Mouse (Mus musculus) heart, postnatal 0 days (tissue): ENCODE measurements at regions not wholly inside any gene's neighbourhood (a gene's known extent, or its start where the extent isn't known, plus 50 kb on each side); places are given as distances from the start of the nearest gene placed in this dataset.
A peak's percentile ranks its signal among the peaks of the same experiment; 100 is the strongest.

Experiments used
- ATAC-seq: fragments of 200-750 bp; cut with Nextera tagmentation; 2 replicates; pipeline ENCODE4 v1.8.0; 2017; ENCODE audit warnings: low read depth, moderate number of reproducible peaks, moderate library complexity; ENCODE audit not compliant: insufficient read depth
- DNase-seq: peaks from one replicate; pipeline ENCODE4 v3.0.0-alpha.2; 2016; ENCODE audit warnings: low spot score
- H3K27ac ChIP-seq: fragments of 300-500 bp; sonication (generic); 2 replicates; pipeline ENCODE4 v1.5.1; 2014; ENCODE audit warnings: low read depth, mild to moderate bottlenecking
- H3K27me3 ChIP-seq: fragments of 300-500 bp; sonication (generic); 2 replicates; pipeline ENCODE4 v1.6.1; 2014; ENCODE audit warnings: low read length, mixed read lengths; ENCODE audit not compliant: control insufficient read depth, insufficient read depth
- H3K36me3 ChIP-seq: fragments of 300-500 bp; sonication (generic); replicated peaks from 2 replicates; pipeline ENCODE4 v1.6.1; 2014; ENCODE audit warnings: low read length, mixed read lengths; ENCODE audit not compliant: control insufficient read depth, insufficient read depth
- H3K4me1 ChIP-seq: fragments of 300-500 bp; sonication (generic); 2 replicates; pipeline ENCODE4 v1.6.1; 2014; ENCODE audit warnings: antibody characterized with exemption; ENCODE audit not compliant: control insufficient read depth, insufficient read depth
- H3K4me2 ChIP-seq: fragments of 300-500 bp; sonication (generic); 2 replicates; pipeline ENCODE4 v1.6.1; 2014; ENCODE audit warnings: low read depth, mild to moderate bottlenecking, low read length, moderate library complexity
- H3K4me3 ChIP-seq: fragments of 300-500 bp; sonication (generic); 2 replicates; pipeline ENCODE4 v1.5.1; 2014; ENCODE audit warnings: low read depth, low read length
- H3K9ac ChIP-seq: fragments of 300-500 bp; sonication (generic); replicated peaks from 2 replicates; pipeline ENCODE4 v1.6.1; 2014; ENCODE audit warnings: low read depth, low read length, mixed read lengths
- H3K9me3 ChIP-seq: fragments of 300-500 bp; sonication (generic); replicated peaks from 2 replicates; pipeline ENCODE4 v1.6.1; 2016; ENCODE audit warnings: low read length; ENCODE audit not compliant: control insufficient read depth
- CTCF ChIP-seq: IDR thresholded peaks from 2 replicates; pipeline ENCODE4 v1.5.1; 2016; ENCODE audit warnings: antibody characterized with exemption, control low read depth, low read depth
- EP300 ChIP-seq: IDR thresholded peaks from 2 replicates; pipeline ENCODE4 v1.6.1; 2016; ENCODE audit warnings: antibody characterized with exemption, low read depth
- WGBS: fragments of 180-500 bp; shearing (Covaris S2); extraction: QIAGEN DNeasy Blood & Tissue Kit; methylation state at CpG from one replicate; pipeline ENCODE4 v1.1.7; 2014; 5-methylcytosine and 5-hydroxymethylcytosine counted together

DNA sequence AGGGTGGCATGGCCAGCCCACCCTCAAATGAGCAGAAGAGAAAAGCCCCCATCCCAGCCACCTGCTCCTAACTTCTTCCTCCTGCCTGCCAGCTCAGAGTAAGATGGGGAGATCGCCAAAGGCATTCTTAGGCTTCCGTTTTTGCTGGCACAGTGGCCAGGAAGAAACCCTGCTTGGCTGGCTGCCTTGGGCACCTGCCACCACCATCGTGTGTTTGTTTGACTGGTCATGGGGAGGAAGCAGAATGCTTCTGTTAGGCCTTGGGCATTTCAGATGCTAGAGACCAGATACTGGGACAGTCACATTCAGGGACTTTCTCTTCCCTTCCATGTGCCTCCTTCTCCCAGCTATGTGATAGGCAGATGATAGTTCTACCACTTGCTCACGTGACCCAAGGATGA, 1283.7 kb upstream of the A1bg start:
- Histone ChIP-seq H3K36me3 (no peaks in the 10 kb centered on the region), H3K4me2 (no peak overlapping the region), H3K4me3 (no peak overlapping the region), H3K27ac (no peak overlapping the region), H3K27me3 (no peaks in the 10 kb centered on the region), H3K4me1 (peaks cover 8% of the 10 kb centered on the region; the same call in 1 of the 2 replicates), H3K9ac (no peak overlapping the region), H3K9me3 (no peaks in the 10 kb centered on the region; the same call in 1 of the 2 replicates)
- no peak for DNase-seq
- ATAC-seq, result no peak
- 35% methylated on average over 4 of the region's 4 CpGs for WGBS
- TF ChIP-seq CTCF, result no peak
- no peak for TF ChIP-seq EP300

DNA sequence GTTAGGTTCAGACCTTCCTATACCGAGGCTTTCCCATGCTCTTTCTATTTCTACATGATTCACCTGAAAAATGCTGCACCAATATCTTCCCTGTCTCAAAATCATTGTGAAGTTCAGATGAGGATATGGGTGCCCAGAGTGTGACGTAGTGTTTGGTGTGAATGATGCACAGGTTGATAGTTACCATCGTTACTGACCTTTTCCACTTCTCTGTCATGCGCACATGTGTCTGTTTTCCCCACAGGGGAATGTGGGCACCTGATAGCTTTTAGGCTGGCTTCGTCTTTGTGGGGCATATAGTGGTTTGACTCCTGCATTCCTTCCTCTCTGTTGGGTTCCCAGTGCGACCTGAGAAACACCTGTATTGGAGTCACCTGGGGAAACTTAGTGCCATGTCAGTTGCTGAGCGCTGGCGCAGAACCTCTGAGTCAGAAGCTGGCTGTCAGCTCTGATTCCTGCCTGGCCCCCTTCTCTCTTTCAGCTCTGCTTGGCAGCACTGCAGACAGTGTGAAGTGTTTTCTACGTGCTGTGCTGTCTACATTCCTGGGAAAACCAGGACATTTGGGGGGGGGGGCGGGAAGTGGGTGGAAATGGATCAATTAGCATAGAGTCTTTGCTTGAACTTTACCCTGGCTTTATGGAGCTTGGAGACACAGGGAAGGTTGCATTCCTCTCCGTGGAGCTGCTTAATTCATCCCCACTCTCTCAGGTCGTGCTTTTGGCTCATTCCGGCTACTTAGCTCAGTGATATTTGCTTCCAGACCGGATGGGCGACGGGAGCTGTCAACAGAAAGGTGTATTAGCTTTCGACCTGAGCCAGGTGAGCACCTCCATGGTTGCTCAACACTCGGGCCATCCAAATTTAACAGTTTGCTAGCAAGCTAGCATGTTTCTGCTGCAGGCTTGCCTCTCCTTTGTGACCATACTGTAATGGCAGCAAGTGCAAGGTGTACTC, 1281.4 kb upstream of the A1bg start:
- H3K4me2 ChIP-seq, result no peak overlapping the region
- peak; percentile 60 for DNase-seq
- no peaks in the 10 kb centered on the region for H3K36me3 ChIP-seq
- H3K27ac ChIP-seq, result no peak overlapping the region
- WGBS, result 54% methylated on average over 18 of the region's 18 CpGs
- no peaks in the 10 kb centered on the region; the same call in 1 of the 2 replicates for H3K9me3 ChIP-seq
- H3K4me1 ChIP-seq, result peaks cover 8% of the 10 kb centered on the region; the same call in 1 of the 2 replicates
- no peak overlapping the region for H3K4me3 ChIP-seq
- no peaks in the 10 kb centered on the region for H3K27me3 ChIP-seq
- peak; percentile 80 for ATAC-seq
- no peak overlapping the region for H3K9ac ChIP-seq
- TF ChIP-seq EP300 (no peak), CTCF (no peak)

GRCm38 (mm10) chr15:62202781-62203375, 1280.1 kb upstream of the A1bg start:
- H3K27ac ChIP-seq, result no peak overlapping the region
- 65% methylated on average over 10 of the region's 10 CpGs for WGBS

DNA sequence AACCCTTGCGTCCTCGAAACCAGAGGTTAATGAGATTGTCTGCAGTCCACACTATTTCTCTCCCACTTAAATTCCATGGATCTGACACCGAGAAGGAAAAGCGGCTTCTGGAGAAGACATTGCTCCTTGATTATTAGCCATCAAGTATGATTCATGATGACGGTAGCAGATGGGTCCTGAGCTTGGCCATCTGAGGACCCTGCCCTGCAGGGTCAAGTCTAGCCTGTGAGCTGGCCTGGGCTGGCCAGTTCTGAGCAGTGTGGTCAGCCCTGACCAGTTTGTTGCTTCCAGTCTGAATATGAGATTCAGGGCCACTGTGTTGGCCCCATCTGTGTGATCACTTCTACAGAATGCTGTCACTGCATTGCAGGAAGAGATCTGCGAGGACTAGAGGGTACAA, 1275.9 kb upstream of the A1bg start:
- Histone ChIP-seq H3K36me3 (no peaks in the 10 kb centered on the region), H3K9ac (no peak overlapping the region), H3K27me3 (no peaks in the 10 kb centered on the region), H3K4me3 (no peak overlapping the region), H3K27ac (no peak overlapping the region), H3K9me3 (no peaks in the 10 kb centered on the region; the same call in 1 of the 2 replicates), H3K4me1 (peaks cover 5% of the 10 kb centered on the region), H3K4me2 (no peak overlapping the region)
- no peak for TF ChIP-seq CTCF
- no peak for TF ChIP-seq EP300
- WGBS, result 86% methylated on average over 6 of the region's 6 CpGs
- DNase-seq (no peak), ATAC-seq (no peak)

More at GRCm38 (mm10) chr15:62202781-62203375, 1280.1 kb upstream of the A1bg start:
- H3K4me1 ChIP-seq, result peaks cover 8% of the 10 kb centered on the region; the same call in 1 of the 2 replicates
- no peak for DNase-seq
- H3K27me3 ChIP-seq, result no peaks in the 10 kb centered on the region
- ATAC-seq, result peak; percentile 24; the same call in 1 of the 2 replicates
- no peak for TF ChIP-seq EP300
- TF ChIP-seq CTCF, result no peak
- H3K9me3 ChIP-seq, result no peaks in the 10 kb centered on the region; the same call in 1 of the 2 replicates
- H3K36me3 ChIP-seq, result no peaks in the 10 kb centered on the region
- no peak overlapping the region for H3K9ac ChIP-seq
- no peak overlapping the region for H3K4me2 ChIP-seq
- no peak overlapping the region for H3K4me3 ChIP-seq

DNA sequence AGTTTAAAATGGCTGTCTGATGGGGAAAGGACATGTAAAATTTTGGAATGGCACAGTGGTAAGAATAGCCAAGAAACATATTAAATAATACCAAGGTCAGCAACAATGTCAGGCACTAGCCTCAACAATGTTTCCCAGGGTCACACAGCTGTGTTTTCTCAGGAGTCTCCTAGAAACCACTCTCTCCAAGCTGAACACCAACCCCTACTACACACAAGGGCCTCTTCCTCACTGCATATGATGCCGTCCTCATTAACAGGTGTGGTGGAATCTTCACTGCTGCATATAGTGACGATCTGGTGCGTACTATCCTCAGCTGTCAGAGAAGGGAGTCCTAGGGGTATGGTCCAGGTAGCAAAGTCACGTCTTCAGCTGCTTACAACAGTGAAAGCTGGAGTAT, 1275.4 kb upstream of the A1bg start:
- Histone ChIP-seq H3K4me1 (peaks cover 5% of the 10 kb centered on the region), H3K27me3 (no peaks in the 10 kb centered on the region), H3K9ac (no peak overlapping the region), H3K27ac (no peak overlapping the region), H3K36me3 (no peaks in the 10 kb centered on the region), H3K4me2 (no peak overlapping the region), H3K9me3 (no peaks in the 10 kb centered on the region; the same call in 1 of the 2 replicates), H3K4me3 (no peak overlapping the region)
- WGBS, result 85% methylated on average over 4 of the region's 4 CpGs
- no peak for ATAC-seq
- TF ChIP-seq EP300 (no peak), CTCF (no peak)
- DNase-seq, result no peak
